Mouse (Mus musculus) heart, embryonic 12.5 days (tissue): ENCODE data around the gene Cbx8. TPM values are rescaled to one million over a fixed set of nuclear protein-coding genes. Genes with fewer than 3 reads are reported as not detected.

Experiments used
- ATAC-seq: fragments of 200-750 bp; cut with Nextera tagmentation; 2 replicates; pipeline ENCODE4 v1.8.0; 2017; ENCODE audit warnings: moderate TSS enrichment, moderate library complexity; ENCODE audit not compliant: insufficient number of reproducible peaks, low FRiP score
- H3K27ac ChIP-seq: fragments of 300-500 bp; sonication (generic); 2 replicates; pipeline ENCODE4 v1.5.1; 2016; ENCODE audit warnings: mild to moderate bottlenecking, moderate library complexity; ENCODE audit not compliant: poor library complexity, severe bottlenecking
- H3K27me3 ChIP-seq: fragments of 300-500 bp; sonication (generic); replicated peaks from 2 replicates; pipeline ENCODE4 v1.6.1; 2016; ENCODE audit warnings: mild to moderate bottlenecking, moderate library complexity
- H3K36me3 ChIP-seq: fragments of 300-500 bp; sonication (generic); 2 replicates; pipeline ENCODE4 v1.6.1; 2016; ENCODE audit warnings: mild to moderate bottlenecking, moderate library complexity
- H3K4me1 ChIP-seq: fragments of 300-500 bp; sonication (generic); replicated peaks from 2 replicates; pipeline ENCODE4 v1.6.1; 2016; ENCODE audit warnings: mild to moderate bottlenecking
- H3K4me2 ChIP-seq: fragments of 300-500 bp; sonication (generic); 2 replicates; pipeline ENCODE4 v1.6.1; 2016; ENCODE audit warnings: mild to moderate bottlenecking, moderate library complexity
- H3K4me3 ChIP-seq: fragments of 300-500 bp; sonication (generic); 2 replicates; pipeline ENCODE4 v1.5.1; 2016; ENCODE audit warnings: mild to moderate bottlenecking
- H3K9ac ChIP-seq: fragments of 300-500 bp; sonication (generic); 2 replicates; pipeline ENCODE4 v1.6.1; 2016; ENCODE audit warnings: mild to moderate bottlenecking, moderate library complexity
- H3K9me3 ChIP-seq: fragments of 300-500 bp; sonication (generic); replicated peaks from 2 replicates; pipeline ENCODE4 v1.6.1; 2016; ENCODE audit warnings: mild to moderate bottlenecking, moderate library complexity
- WGBS: fragments of 180-500 bp; shearing (Covaris S2); methylation state at CpG from one replicate; pipeline ENCODE4 v1.1.7; 2016; 5-methylcytosine and 5-hydroxymethylcytosine counted together
- polyA plus RNA-seq: library from polyadenylated mRNA; unstranded; fragments of >200 nt; fragmentation: Nextera tagmentation; extraction: Ambion mirVana; gene quantifications from 2 replicates; pipeline ENCODE4 v1.2.1, GENCODE M21; 2016

The Cbx8 gene
- polyA plus RNA-seq, 1 experiment from 2014 or later = 8.8 TPM

DNA sequence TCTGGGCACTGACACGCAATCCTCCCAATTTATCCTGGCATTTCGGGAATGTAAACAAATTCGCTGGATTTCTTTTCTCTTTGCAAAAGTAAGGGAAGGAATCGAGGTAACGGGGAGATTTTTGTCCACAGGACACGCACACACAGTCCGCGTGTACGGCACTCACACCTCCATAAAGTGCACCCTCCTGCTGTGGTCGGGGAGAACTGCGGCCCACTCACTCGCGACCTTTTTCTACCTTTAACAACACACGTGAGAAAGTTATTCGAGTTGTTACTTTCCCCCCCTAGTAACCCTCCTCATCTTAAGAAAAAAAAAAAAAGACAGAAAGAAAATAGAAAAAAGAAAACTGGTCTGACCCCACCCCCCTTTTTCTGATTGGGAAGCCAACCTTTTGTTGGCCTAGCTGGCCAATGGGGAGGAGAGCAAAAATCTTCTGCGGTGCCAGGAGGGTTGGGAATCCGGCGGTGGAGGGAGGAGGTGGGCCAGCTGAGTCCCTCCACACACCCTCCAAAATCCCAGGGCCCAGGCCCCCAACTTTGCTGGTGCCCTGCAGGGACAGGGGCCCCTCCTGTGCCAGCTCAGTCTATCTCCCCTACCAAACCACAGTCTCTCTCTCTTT lies 2.9 kb downstream of the Cbx8 start:
- peaks cover 10% of the 10 kb centered on the region for H3K36me3 ChIP-seq
- peak overlapping the region; percentile 88 for H3K4me2 ChIP-seq
- peaks cover 76% of the 10 kb centered on the region for H3K27me3 ChIP-seq
- no peak for ATAC-seq
- 14% methylated on average over 18 of the region's 18 CpGs for WGBS
- H3K9me3 ChIP-seq = no peaks in the 10 kb centered on the region
- H3K4me1 ChIP-seq = peaks cover 56% of the 10 kb centered on the region
- H3K9ac ChIP-seq = peak overlapping the region; percentile 68
- H3K27ac ChIP-seq = no peak overlapping the region
- peak overlapping the region; percentile 53 for H3K4me3 ChIP-seq

GRCm38 (mm10) chr11:119036934-119037779 lies 3.6 kb downstream of the Cbx8 start:
- H3K36me3 ChIP-seq = peaks cover 10% of the 10 kb centered on the region
- WGBS = 1% methylated on average over 57 of the region's 57 CpGs
- peaks cover 72% of the 10 kb centered on the region for H3K27me3 ChIP-seq
- peak overlapping the region; percentile 68 for H3K9ac ChIP-seq
- H3K4me3 ChIP-seq = peak overlapping the region; percentile 53
- no peak for ATAC-seq
- peaks cover 50% of the 10 kb centered on the region for H3K4me1 ChIP-seq
- H3K4me2 ChIP-seq = peak overlapping the region; percentile 88
- H3K9me3 ChIP-seq = no peaks in the 10 kb centered on the region
- H3K27ac ChIP-seq = no peak overlapping the region

DNA sequence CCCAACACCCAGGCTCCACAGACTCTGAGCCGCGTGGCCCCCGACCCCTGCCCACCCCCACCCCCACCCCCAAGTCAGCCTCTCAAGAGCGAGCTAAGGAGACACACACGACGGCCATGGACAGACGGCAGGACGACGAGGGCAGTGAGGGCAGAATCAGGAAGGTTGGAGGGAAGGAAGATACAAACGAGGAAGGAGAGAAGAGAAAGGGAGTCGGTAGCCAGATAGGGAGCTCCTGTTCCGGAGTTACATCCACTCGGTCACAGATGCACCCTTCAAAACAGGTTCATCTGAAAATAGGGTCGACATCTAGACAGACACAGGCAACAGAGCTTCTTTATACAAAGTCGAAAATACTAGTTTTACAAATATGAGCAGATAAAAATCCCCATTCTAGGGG lies 4.3 kb downstream of the Cbx8 start:
- H3K27ac ChIP-seq = no peak overlapping the region
- ATAC-seq = no peak
- no peak overlapping the region for H3K4me3 ChIP-seq
- H3K36me3 ChIP-seq = peaks cover 10% of the 10 kb centered on the region
- H3K4me1 ChIP-seq = peaks cover 43% of the 10 kb centered on the region
- peaks cover 65% of the 10 kb centered on the region for H3K27me3 ChIP-seq
- H3K9ac ChIP-seq = no peak overlapping the region
- H3K4me2 ChIP-seq = no peak overlapping the region
- 2% methylated on average over 15 of the region's 15 CpGs for WGBS
- no peaks in the 10 kb centered on the region for H3K9me3 ChIP-seq

DNA sequence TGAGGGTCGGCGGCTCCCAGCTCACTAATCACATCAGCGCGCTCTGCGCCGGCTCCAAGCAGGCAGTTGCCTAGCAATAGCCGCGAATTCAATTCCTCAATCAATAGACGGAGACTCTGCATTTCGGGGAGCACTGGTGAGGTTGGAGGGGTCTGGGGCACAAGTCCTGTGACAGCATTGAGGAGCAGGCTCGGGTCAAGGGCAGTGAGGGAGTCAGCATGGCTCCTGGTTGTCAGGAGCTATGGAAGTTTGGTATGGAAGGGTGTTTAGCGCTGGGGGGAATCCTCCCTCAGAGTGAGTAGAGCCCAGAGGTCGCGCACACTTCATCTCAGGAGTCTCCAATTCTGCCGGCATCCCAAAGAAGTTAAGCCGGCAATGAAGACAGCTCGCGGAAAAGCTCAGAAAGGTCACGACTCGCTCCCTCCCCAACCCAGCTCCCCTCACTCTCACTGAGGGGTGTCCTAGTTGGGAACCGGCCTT lies 5.0 kb downstream of the Cbx8 start:
- no peak overlapping the region for H3K27ac ChIP-seq
- H3K27me3 ChIP-seq = peaks cover 64% of the 10 kb centered on the region
- H3K36me3 ChIP-seq = peaks cover 12% of the 10 kb centered on the region
- no peak overlapping the region for H3K4me3 ChIP-seq
- peaks cover 40% of the 10 kb centered on the region for H3K4me1 ChIP-seq
- H3K4me2 ChIP-seq = no peak overlapping the region
- H3K9ac ChIP-seq = no peak overlapping the region
- WGBS = 1% methylated on average over 21 of the region's 21 CpGs
- H3K9me3 ChIP-seq = no peaks in the 10 kb centered on the region
- no peak for ATAC-seq

DNA sequence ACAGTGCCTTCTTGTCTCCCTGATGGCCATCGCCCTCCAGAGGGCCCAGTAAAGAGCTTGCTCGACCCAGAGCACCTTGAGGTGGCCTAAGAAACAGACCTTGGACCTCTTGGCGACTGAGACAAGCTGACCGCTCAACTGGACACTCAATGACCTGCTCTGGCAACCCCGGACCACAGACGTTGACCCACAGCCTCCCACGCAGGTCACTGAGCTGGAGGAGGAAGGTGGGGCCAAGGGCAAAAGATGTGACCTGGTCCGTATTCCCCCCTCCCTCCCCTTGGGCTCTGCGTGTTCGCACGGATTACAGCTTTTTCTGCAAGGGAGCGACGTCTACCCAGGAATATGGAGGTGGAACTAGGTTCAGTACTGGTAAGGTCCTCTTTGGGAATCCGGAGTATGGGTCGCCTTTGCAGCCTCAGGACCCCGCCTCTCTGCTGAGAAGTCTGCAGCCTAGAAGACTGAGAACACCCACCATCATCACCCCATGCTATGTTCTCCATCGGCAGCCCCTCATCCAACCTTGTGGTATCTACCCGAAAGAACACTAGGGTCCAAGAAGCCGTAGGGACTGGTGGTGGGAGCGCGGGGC lies 5.6 kb downstream of the Cbx8 start:
- Histone ChIP-seq H3K9ac (no peak overlapping the region), H3K36me3 (peaks cover 17% of the 10 kb centered on the region), H3K27me3 (peaks cover 64% of the 10 kb centered on the region), H3K27ac (no peak overlapping the region), H3K4me2 (no peak overlapping the region), H3K4me1 (peaks cover 39% of the 10 kb centered on the region), H3K9me3 (no peaks in the 10 kb centered on the region), H3K4me3 (no peak overlapping the region)
- ATAC-seq = no peak
- 2% methylated on average over 21 of the region's 21 CpGs for WGBS

- H3K4me1 ChIP-seq = peaks cover 33% of the 10 kb centered on the region
- H3K27me3 ChIP-seq = peaks cover 63% of the 10 kb centered on the region
- H3K36me3 ChIP-seq = peaks cover 22% of the 10 kb centered on the region
- WGBS = 4% methylated on average over 19 of the region's 19 CpGs
- no peak overlapping the region for H3K27ac ChIP-seq
- no peaks in the 10 kb centered on the region for H3K9me3 ChIP-seq
- peak overlapping the region; percentile 68 for H3K4me2 ChIP-seq
- H3K4me3 ChIP-seq = peak overlapping the region; percentile 34
- H3K9ac ChIP-seq = no peak overlapping the region; the same call in 1 of the 2 replicates
- ATAC-seq = no peak
Measured at GRCm38 (mm10) chr11:119034635-119035034, 6.1 kb downstream of the Cbx8 start.

GRCm38 (mm10) chr11:119033874-119034558 lies 6.8 kb downstream of the Cbx8 start:
- 1% methylated on average over 26 of the region's 26 CpGs for WGBS
- no peak overlapping the region; the same call in 1 of the 2 replicates for H3K9ac ChIP-seq
- peak overlapping the region; percentile 68 for H3K4me2 ChIP-seq
- peaks cover 25% of the 10 kb centered on the region for H3K36me3 ChIP-seq
- peak; percentile 51; the same call in 1 of the 2 replicates for ATAC-seq
- H3K27me3 ChIP-seq = peaks cover 57% of the 10 kb centered on the region
- no peaks in the 10 kb centered on the region for H3K9me3 ChIP-seq
- H3K4me1 ChIP-seq = peaks cover 27% of the 10 kb centered on the region
- no peak overlapping the region for H3K27ac ChIP-seq
- peak overlapping the region; percentile 34 for H3K4me3 ChIP-seq

DNA sequence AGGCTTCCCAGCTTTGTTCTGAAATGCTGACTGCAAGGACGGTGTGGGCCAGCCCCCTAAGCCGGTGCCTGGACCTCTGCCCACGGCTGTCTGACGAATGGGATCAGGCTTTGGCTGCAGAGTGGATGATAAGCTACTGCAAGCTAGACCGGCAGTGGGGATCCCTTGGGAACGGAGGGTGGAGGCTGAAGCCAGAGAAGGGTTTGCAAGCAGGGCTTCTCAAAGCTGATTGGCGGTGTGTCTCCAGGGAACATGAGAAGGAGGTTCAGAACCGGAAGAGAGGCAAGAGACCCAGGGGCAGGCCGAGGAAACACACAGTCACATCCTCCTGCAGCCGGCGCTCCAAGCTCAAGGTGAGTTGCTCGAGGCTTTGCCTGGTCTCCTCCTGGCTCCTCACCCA lies 14.6 kb downstream of the Cbx8 start:
- 0 out of 2 replicates have a peak, but pooled peaks cover 11% of the 10 kb centered on the region for H3K27me3 ChIP-seq
- H3K27ac ChIP-seq = 0 out of 2 replicates have a peak overlapping the region, but pooled peaks have one; percentile 3
- 30% methylated on average over 12 of the region's 12 CpGs for WGBS
- no peaks in the 10 kb centered on the region for H3K9me3 ChIP-seq
- peak overlapping the region; percentile 18 for H3K4me2 ChIP-seq
- H3K9ac ChIP-seq = no peak overlapping the region; the same call in 1 of the 2 replicates
- no peak overlapping the region for H3K4me3 ChIP-seq
- H3K36me3 ChIP-seq = peaks cover 45% of the 10 kb centered on the region
- peaks cover 40% of the 10 kb centered on the region for H3K4me1 ChIP-seq
- ATAC-seq = no peak

DNA sequence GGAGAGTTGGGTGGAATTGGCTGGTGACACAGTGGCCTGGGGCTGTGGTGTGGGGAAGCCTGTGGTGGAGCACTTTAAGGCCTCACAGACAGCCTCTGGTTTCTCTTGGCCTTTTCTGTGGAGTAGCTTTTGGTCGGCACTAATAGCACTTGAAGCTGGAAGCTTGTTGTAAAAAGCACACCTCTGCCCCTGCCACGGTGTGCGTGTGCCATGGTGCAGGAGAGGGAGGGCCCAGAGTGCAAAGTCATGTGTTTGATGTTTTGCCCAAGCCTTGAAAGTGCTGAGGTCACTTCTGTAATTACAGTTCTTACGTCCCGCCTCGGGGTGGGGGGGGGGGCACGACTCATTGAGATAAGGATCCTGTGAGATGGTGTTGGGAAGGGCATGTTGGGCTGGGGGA lies 16.5 kb downstream of the Cbx8 start:
- peaks cover 29% of the 10 kb centered on the region for H3K36me3 ChIP-seq
- no peaks in the 10 kb centered on the region for H3K9me3 ChIP-seq
- peaks cover 29% of the 10 kb centered on the region for H3K27me3 ChIP-seq
- H3K4me2 ChIP-seq = peak overlapping the region; percentile 88
- H3K27ac ChIP-seq = no peak overlapping the region
- no peak for ATAC-seq
- H3K4me1 ChIP-seq = peaks cover 40% of the 10 kb centered on the region
- H3K9ac ChIP-seq = peak overlapping the region; percentile 95
- H3K4me3 ChIP-seq = peak overlapping the region; percentile 93
- WGBS = 10% methylated on average over 7 of the region's 7 CpGs

- Histone ChIP-seq H3K27me3 (peaks cover 30% of the 10 kb centered on the region), H3K9me3 (no peaks in the 10 kb centered on the region), H3K9ac (peak overlapping the region; percentile 95), H3K27ac (peak overlapping the region; percentile 80), H3K36me3 (peaks cover 22% of the 10 kb centered on the region), H3K4me1 (peaks cover 40% of the 10 kb centered on the region), H3K4me3 (peak overlapping the region; percentile 93), H3K4me2 (peak overlapping the region; percentile 88)
- under 1% methylated on average over 15 of the region's 15 CpGs for WGBS
- no peak for ATAC-seq
Measured at GRCm38 (mm10) chr11:119023616-119023980, 17.2 kb downstream of the Cbx8 start.
